Mouse (Mus musculus) heart, adult 8-10 months (tissue): Measurements from ENCODE around the gene Aldh3b3. TPM values are rescaled to one million over a fixed set of nuclear protein-coding genes. Genes with fewer than 3 reads are reported as not detected.
A peak's percentile ranks its signal among the peaks of the same experiment; 100 is the strongest.
"Not testable (repeated sequence)": the region's sequence is repeated elsewhere in the genome, so short reads cannot be mapped to it uniquely, and the experiment has no call there.

Experiments used
- DNase-seq: peaks from one replicate; pipeline ENCODE4 v3.0.0; 2022; ENCODE audit warnings: low spot score
- total RNA-seq, 4 experiments: library from RNA; stranded (reverse); gene quantifications; 2 replicates each; pipeline ENCODE4 v1.2.4; 2022

Gene Aldh3b3
- total RNA-seq, 4 experiments from 2014 or later, result 0.35 to 1.2 (median 0.55) TPM

DNA sequence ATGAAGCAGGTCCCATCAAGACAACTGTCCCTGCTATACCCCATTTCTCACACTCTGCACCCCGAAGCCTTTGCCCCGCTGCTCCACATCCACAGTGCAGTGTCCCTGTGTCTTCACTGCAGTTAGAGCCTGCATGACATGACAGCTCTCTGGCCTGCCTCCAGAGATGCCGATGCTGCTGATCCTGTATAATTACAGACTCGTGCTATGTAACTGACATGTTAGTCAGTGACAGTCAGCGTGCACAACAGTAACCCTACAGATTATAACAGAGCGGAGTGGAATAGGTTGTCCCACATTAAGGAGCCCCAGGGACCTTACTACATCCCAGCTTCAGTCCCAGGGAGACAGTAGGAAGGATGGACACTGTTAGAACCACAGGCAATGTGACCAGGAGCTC, 16.2 kb downstream of the Aldh3b3 start:
- DNase-seq, result not testable (repeated sequence)

GRCm38 (mm10) chr19:3975866-3976265, 17.4 kb downstream of the Aldh3b3 start:
- DNase-seq, result no peak

GRCm38 (mm10) chr19:3980309-3980708, 21.9 kb downstream of the Aldh3b3 start:
- peak; percentile 80 for DNase-seq

- no peak for DNase-seq
These were observed 22.5 kb downstream of the Aldh3b3 start for GRCm38 (mm10) chr19:3980917-3981316.

- DNase-seq, result no peak
These were observed 25.2 kb downstream of the Aldh3b3 start for GRCm38 (mm10) chr19:3983527-3984200.

- DNase-seq, result peak; percentile 51
These were observed 26.8 kb downstream of the Aldh3b3 start for GRCm38 (mm10) chr19:3985261-3985681.

DNA sequence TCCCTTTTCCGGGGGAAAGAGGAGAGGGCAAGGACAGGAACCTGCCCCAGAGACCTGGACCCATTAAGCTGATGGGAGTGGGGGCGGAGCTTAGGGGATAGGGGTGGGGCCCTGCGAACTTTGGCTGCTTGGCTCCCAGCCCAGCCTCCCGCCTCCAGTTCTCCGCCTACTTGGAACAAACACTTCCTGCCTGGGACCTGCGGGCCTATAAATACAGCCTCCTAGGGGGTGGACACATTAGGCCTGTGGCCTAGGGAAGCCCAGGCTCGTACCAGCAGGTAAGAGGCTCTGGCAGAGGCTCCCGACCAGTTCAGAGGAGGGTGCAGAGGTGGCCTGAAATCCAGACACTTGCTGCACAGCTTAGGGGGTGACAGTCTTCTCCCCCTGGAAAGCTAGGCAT, 27.9 kb downstream of the Aldh3b3 start, which contains the start of gene Acy3:
Gene Acy3, plus strand, starts transcription at position 237 of the 400 bp plus-strand sequence.
- DNase-seq, result peak; percentile 87

- DNase-seq, result no peak
These were observed 29.6 kb downstream of the Aldh3b3 start for GRCm38 (mm10) chr19:3988066-3988465.

DNA sequence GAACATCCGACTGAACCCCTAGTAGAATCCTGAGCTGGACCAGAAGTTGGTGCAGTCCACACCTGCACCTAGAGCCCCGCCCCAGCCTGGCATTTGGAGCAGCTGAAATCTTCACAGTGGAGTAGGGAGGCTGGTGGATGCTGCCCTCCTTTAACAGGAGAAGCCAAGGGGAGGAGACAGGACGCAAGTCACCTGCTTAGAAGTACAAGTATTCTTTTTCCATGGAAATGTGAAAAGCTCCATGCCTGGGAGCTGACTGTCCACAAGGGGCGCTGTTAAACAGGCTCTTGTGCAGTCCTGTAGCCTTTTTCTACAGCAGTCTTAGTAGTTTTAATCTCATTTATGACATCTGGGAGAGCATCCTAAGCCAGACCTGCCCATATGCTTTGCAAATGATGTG, 30.3 kb downstream of the Aldh3b3 start:
- no peak for DNase-seq

DNA sequence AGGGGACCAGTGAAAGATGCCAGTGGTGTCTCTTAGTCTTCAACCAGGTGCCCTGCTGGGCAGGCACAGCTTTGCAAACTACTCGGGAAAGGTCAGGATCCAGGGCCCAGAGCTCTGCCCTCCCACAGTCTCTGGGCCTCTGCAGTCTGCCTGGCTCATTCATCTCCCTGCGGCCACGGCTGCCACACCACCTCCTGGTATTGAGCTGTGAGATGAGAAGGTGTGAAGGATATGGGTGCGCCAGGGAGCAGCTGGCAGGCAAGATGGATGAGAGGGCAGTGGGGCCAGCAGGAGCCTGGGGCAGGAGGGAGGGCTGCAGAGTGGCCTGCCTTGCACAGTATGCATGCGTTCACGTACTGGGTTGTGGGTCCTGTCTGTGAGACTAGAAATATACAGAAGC, 32.4 kb downstream of the Aldh3b3 start:
- DNase-seq, result no peak

GRCm38 (mm10) chr19:3991562-3991961, 33.1 kb downstream of the Aldh3b3 start:
- DNase-seq, result no peak

GRCm38 (mm10) chr19:3991966-3992365, 33.5 kb downstream of the Aldh3b3 start:
- DNase-seq, result no peak

GRCm38 (mm10) chr19:3992416-3992815, 34.0 kb downstream of the Aldh3b3 start, which contains the start of gene Tbx10:
TSS of gene Tbx10 (plus strand) at chr19:3992752.
- no peak for DNase-seq

DNA sequence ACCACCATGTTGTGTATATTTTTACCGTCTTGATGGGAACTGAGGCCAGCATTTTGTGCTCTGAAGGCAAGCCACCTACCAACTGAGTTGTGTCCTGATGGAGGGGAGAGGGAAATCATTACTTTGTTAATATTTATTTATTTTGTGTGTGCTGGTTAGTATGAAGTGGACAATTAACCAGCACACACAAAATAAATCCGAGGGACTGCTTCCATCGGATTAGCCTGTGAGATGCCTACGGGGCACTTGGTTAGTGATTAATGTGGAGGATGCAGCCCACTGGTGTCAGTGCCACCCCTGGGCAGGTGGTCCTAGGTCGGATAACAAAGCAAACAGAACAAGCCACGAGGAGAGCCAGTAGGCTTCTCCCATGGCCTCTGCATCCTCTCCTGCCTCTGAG, 36.5 kb downstream of the Aldh3b3 start:
- DNase-seq, result no peak

DNA sequence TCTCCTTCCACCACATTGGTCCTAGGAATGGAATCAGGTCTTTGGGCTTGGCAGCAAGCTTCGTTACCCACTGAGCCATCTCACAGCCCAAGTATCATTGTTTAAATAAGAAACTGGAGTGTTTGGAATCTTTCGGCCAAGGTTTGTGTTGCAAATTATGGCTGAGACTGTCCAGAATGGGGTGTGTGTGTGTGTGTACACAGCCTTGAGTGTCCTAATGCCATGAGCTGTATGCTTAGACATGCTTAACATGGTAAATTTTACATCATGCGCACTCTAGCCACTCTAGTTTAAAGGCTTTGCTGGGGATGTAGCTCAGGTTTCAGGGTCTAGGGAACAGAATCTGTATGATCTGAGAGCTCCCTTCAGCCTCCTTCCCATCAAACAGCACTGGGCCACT, 37.1 kb downstream of the Aldh3b3 start:
- DNase-seq, result no peak

DNA sequence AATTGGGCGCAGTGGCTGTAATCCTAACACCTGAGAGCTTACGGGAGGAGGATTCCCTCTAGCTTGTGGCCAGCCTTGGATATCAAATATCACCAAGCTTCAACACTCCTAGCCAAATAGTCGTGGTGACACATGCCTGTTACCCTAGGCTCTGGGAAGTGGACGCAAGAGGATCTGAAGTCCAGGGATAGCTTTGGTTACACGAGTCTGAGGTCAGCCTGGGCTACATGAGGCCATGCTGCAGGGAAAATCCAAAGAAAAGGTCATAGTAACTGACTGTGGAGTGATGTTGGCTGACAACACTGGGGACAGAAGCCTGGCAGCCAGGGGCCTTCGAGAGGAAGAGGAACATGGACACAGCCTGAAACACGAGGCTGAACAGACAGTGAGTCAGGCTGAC, 37.7 kb downstream of the Aldh3b3 start:
- DNase-seq, result no peak

- DNase-seq, result no peak
These were observed 38.3 kb downstream of the Aldh3b3 start for GRCm38 (mm10) chr19:3996747-3997146.

DNA sequence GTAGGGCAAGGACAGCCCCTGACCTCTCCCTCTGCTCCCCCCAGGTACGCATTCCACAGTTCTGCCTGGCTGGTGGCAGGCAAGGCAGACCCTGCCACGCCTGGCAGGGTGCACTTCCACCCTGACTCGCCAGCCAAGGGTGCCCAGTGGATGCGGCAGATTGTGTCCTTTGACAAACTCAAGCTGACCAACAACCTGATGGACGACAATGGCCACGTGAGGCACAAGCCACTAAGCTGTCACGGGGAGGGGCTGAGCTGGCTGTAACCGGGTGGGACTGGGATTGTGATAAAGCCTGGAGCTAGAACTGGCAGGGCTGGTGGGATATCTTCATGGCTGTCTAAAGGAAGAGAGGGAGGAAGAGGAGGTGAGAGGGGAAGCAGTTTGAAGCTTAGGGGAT, 38.8 kb downstream of the Aldh3b3 start:
- no peak for DNase-seq

GRCm38 (mm10) chr19:3998335-3998734, 39.9 kb downstream of the Aldh3b3 start:
- no peak for DNase-seq

DNA sequence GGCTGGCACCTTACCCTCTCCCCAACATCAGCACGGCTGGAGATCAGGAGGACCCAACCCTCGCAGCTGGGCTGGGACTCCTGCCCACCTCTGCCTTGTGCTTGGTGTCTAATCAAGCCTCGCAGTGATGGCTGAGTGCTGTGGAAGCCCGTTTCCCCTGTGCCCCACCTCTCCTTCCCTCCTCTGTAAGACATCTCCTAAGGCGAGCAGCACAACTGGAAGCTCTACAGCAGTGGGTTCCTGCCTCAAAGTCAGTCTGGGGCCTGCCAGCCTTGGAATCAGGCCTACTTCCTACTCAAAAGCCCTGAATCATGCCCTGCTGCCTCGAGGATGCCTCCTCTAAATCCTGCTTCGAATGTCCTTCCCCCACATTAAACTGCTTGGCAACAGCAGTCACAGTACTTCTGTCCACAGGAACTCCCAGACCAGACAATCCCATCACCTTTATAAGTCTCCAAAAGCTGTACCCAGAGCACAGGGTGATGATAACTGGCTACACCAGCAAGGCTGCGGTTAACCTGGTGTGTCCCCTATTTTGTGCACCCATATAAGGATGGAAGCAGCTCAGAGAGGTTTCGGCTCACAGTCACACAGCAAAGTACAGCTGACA, 40.8 kb downstream of the Aldh3b3 start:
- no peak for DNase-seq

DNA sequence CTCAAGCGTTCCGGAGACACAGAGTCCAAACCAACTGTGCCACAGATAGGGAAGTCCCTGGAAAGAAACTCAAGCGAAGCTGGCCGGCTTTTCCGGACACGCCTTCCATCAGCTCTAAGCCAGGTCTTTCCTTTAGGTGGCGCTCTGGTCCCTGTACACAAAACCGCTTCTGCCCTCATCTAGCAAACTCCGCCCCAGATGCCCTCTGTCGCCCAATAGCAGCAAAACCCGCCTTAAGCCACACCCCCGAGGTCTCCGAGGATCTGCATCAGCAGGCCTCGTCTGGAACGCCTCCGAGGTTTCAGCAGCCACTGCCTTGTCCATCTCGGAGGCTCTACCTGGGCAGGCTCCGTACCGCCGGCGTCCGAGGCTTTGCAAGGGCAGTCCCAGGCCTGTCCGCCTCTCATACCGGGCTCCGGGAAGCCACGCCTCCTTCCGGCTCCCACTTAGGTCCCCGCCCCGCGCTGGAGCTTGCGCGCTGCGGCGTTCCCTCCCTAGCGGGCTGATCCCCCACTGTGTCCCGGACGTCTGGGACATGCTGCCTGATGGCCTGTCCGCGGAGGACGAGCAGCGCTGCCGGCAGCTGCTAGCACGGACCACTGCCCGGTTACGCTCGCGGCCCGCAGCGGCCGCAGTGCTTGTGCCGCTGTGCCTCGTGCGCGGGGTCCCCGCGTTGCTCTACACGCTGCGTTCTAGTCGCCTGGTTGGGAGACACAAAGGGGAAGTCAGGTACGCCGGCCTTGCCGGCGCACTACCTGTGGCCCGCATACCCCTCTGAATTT, 41.9 kb downstream of the Aldh3b3 start, which contains the start of the genes Nudt8 and Gm49405:
Gene Nudt8, plus strand, starts transcription at position 462 of the 782 bp plus-strand sequence.
Gene Gm49405, plus strand, starts transcription at position 508 of the 782 bp plus-strand sequence.
- peak; percentile 98 for DNase-seq

DNA sequence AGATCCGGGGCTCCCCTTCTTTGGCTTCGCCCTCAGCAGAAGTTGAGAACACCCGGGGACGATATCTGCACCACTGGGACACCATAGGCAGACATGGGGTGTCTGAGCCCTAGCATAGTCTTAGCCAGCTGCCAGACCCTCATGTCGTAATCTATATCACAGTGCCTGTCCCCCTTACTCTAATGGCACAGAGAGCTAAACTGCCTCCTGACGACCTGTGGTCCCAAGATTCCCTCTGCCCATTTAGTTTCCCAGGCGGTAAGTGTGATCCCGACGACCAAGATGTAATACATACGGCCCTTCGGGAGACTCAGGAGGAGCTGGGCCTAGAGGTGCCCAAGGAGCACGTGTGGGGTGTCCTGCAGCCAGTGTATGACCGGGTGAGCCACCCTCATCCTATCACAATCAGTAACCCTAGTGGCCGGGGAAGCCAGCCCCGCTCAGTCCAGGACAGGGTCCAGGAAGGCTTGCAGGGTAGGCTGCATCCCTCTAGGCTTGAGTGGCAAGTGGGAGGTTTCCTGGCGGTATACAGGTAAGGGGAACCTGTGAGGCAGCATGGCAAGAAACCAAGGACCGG, 42.6 kb downstream of the Aldh3b3 start:
- DNase-seq, result no peak
